Mouse (Mus musculus) fibroblast of lung, adult 2 months (primary cell): Measurements from ENCODE around the gene Smg6.

Source experiments
- DNase-seq: peaks from one replicate; pipeline ENCODE4 v3.0.0-alpha.2; 2011; ENCODE audit warnings: low read depth

Gene Smg6

GRCm38 (mm10) chr11:75190905-75191441, 265.4 kb downstream of the Smg6 start, which contains the start of gene Dph1:
TSS of gene Dph1 (minus strand) at chr11:75191241.
- DNase-seq, result no peak

GRCm38 (mm10) chr11:75191841-75192240, 266.2 kb downstream of the Smg6 start:
- DNase-seq, result no peak

- peak; percentile 46 for DNase-seq
Measured at GRCm38 (mm10) chr11:75192336-75193214, 267.0 kb downstream of the Smg6 start.

GRCm38 (mm10) chr11:75193256-75194071, 267.8 kb downstream of the Smg6 start, which contains the start of gene Rtn4rl1:
TSS of gene Rtn4rl1 (plus strand) at chr11:75193783.
- no peak for DNase-seq

GRCm38 (mm10) chr11:75194121-75194849, 268.7 kb downstream of the Smg6 start:
- DNase-seq, result no peak

GRCm38 (mm10) chr11:75194850-75195461, 269.3 kb downstream of the Smg6 start:
- no peak for DNase-seq

GRCm38 (mm10) chr11:75196131-75196530, 270.5 kb downstream of the Smg6 start:
- DNase-seq, result no peak

GRCm38 (mm10) chr11:75197956-75198355, 272.3 kb downstream of the Smg6 start:
- no peak for DNase-seq

GRCm38 (mm10) chr11:75198792-75199191, 273.2 kb downstream of the Smg6 start:
- DNase-seq, result no peak

- DNase-seq, result no peak
Measured at GRCm38 (mm10) chr11:75199951-75200350, 274.3 kb downstream of the Smg6 start.

- DNase-seq, result no peak
Measured at GRCm38 (mm10) chr11:75200935-75201334, 275.3 kb downstream of the Smg6 start.

GRCm38 (mm10) chr11:75201721-75202120, 276.1 kb downstream of the Smg6 start:
- no peak for DNase-seq

GRCm38 (mm10) chr11:75203926-75204325, 278.3 kb downstream of the Smg6 start:
- no peak for DNase-seq

GRCm38 (mm10) chr11:75204472-75204871, 278.8 kb downstream of the Smg6 start:
- no peak for DNase-seq

GRCm38 (mm10) chr11:75206347-75206746, 280.7 kb downstream of the Smg6 start:
- DNase-seq, result no peak

- no peak for DNase-seq
Measured at GRCm38 (mm10) chr11:75209363-75209762, 283.7 kb downstream of the Smg6 start.

GRCm38 (mm10) chr11:75210093-75210492, 284.5 kb downstream of the Smg6 start:
- no peak for DNase-seq

- DNase-seq, result no peak
Measured at GRCm38 (mm10) chr11:75210755-75211154, 285.1 kb downstream of the Smg6 start.

GRCm38 (mm10) chr11:75212031-75212667, 286.5 kb downstream of the Smg6 start:
- no peak for DNase-seq

- no peak for DNase-seq
Measured at GRCm38 (mm10) chr11:75212876-75213275, 287.3 kb downstream of the Smg6 start.
